Mouse (Mus musculus) small intestine, adult 2 months (tissue): ENCODE measurements around the gene Gpam.

Source experiments
- CTCF ChIP-seq: fragments of 200-500 bp; IDR thresholded peaks from 2 replicates; pipeline ENCODE4 v1.5.1; 2012; ENCODE audit warnings: low read depth, mild to moderate bottlenecking, control low read depth, inconsistent platforms, low read length, moderate library complexity, mixed read lengths; ENCODE audit not compliant: insufficient replicate concordance, insufficient read length; ENCODE audit errors: extremely low read depth
- POLR2A ChIP-seq: fragments of 200-500 bp; IDR thresholded peaks from 2 replicates; pipeline ENCODE4 v1.6.1; 2012; ENCODE audit warnings: low read depth, mild to moderate bottlenecking, control low read depth, inconsistent platforms, low read length, moderate library complexity

DNA sequence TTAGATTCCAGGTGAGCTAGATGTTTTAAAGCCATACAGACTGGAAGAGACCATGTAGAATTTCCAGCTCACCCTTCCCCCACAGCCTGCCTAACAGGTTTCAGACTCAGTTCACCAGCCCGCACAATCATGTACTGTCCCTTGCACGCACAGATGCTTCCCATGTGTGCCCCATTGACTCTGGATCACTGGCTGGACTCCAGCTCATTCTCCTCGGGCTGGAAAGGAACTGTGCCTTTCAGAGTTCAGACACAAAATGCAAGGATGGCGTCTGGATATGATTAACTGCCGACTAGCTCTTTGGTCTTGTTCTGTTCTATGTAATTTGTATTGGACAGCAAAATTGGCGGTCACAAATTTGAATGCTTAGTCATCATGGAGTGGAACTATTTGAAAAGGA is 22.6 kb upstream of the Gpam start:
- TF ChIP-seq CTCF, result no peak
- no peak for TF ChIP-seq POLR2A
